Mouse (Mus musculus): ENCODE results near the gene Pnkp.

The Pnkp gene

GRCm38 (mm10) chr7:44857042-44857552 lies at the start of gene Pnkp:
Pnkp (plus strand) TSS chr7:44857139.
- no peak for TF ChIP-seq GATA4 (IDR thresholded peaks at IDR 0.05; ENCODE audit: insufficient replicate concordance, low read length)

GRCm38 (mm10) chr7:44808927-44809326 lies 48.0 kb upstream of the Pnkp start:
- TF ChIP-seq GATA4 (IDR thresholded peaks at IDR 0.05; ENCODE audit: insufficient replicate concordance, low read length) = no peak

- TF ChIP-seq GATA4 (IDR thresholded peaks at IDR 0.05; ENCODE audit: insufficient replicate concordance, low read length) = no peak
Measured at GRCm38 (mm10) chr7:44809466-44809865, 47.5 kb upstream of the Pnkp start.

GRCm38 (mm10) chr7:44810365-44810764 lies 46.6 kb upstream of the Pnkp start:
- no peak for TF ChIP-seq GATA4 (IDR thresholded peaks at IDR 0.05; ENCODE audit: insufficient replicate concordance, low read length)

- no peak for TF ChIP-seq GATA4 (IDR thresholded peaks at IDR 0.05; ENCODE audit: insufficient replicate concordance, low read length)
Measured at GRCm38 (mm10) chr7:44810819-44811557, 46.0 kb upstream of the Pnkp start.

- TF ChIP-seq GATA4 (IDR thresholded peaks at IDR 0.05; ENCODE audit: insufficient replicate concordance, low read length) = no peak
Measured at GRCm38 (mm10) chr7:44812651-44813325, 44.2 kb upstream of the Pnkp start.

- TF ChIP-seq GATA4 (IDR thresholded peaks at IDR 0.05; ENCODE audit: insufficient replicate concordance, low read length) = no peak
Measured at GRCm38 (mm10) chr7:44813985-44814384, 43.0 kb upstream of the Pnkp start.

- TF ChIP-seq GATA4 (IDR thresholded peaks at IDR 0.05; ENCODE audit: insufficient replicate concordance, low read length) = no peak
Measured at GRCm38 (mm10) chr7:44814423-44814822, 42.5 kb upstream of the Pnkp start.

GRCm38 (mm10) chr7:44814952-44815553 lies 41.9 kb upstream of the Pnkp start:
- TF ChIP-seq GATA4 (IDR thresholded peaks at IDR 0.05; ENCODE audit: insufficient replicate concordance, low read length) = no peak

- TF ChIP-seq GATA4 (IDR thresholded peaks at IDR 0.05; ENCODE audit: insufficient replicate concordance, low read length) = no peak
Measured at GRCm38 (mm10) chr7:44815721-44816469, 41.0 kb upstream of the Pnkp start, which contains the start of the genes Nup62 and Il4i1. Nup62 (plus strand) TSS chr7:44816088. Il4i1 (plus strand) TSS chr7:44816387.

- no peak for TF ChIP-seq GATA4 (IDR thresholded peaks at IDR 0.05; ENCODE audit: insufficient replicate concordance, low read length)
Measured at GRCm38 (mm10) chr7:44816470-44817021, 40.4 kb upstream of the Pnkp start, which contains the start of gene Atf5. Atf5 (minus strand) TSS chr7:44816658.

GRCm38 (mm10) chr7:44817441-44817840 lies 39.5 kb upstream of the Pnkp start:
- TF ChIP-seq GATA4 (IDR thresholded peaks at IDR 0.05; ENCODE audit: insufficient replicate concordance, low read length) = no peak

- TF ChIP-seq GATA4 (IDR thresholded peaks at IDR 0.05; ENCODE audit: insufficient replicate concordance, low read length) = no peak
Measured at GRCm38 (mm10) chr7:44818164-44818563, 38.8 kb upstream of the Pnkp start.

GRCm38 (mm10) chr7:44818751-44819235 lies 38.1 kb upstream of the Pnkp start:
- TF ChIP-seq GATA4 (IDR thresholded peaks at IDR 0.05; ENCODE audit: insufficient replicate concordance, low read length) = no peak
